Comparison of ENCODE assay signal across 13 mouse cellular contexts in the genomic region with DNA sequence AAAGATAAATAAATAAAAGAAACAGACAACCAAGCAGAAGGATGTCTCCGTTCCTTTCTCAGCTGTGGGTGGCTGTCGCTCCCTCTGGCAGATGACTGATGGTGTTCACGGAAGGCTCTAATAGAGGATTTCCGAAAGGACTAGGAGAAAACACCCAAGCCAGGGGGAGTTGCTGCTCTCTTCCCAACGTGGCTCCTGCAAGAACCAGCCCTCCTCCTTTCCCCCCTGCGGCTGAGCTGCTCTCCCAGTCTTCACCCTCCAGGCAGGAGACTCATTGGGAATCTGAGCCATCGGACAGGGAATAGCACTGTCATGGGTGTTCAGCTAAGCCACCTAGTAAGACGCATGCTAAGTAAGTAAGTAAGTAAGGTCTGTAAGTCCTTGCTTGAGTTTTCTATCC.
"Had no signal": no experiment of that assay in that cellular context is flagged by ENCODE, and none has a peak within 500 bp of the region (broad histone marks: within the 10 kb centered on the region; RNA-seq: fewer than 3 reads in every experiment).

No protein-coding gene starts in this region.

- H3K9me3 ChIP-seq: liver, embryonic 15.5 days; lung, embryonic 15.5 days; megakaryocyte, embryonic 14.5 days; midbrain, embryonic 12.5 days; neural tube, embryonic 12.5 days; stomach, embryonic 15.5 days had no signal

- H3K27me3 ChIP-seq: liver, embryonic 15.5 days; lung, embryonic 15.5 days; megakaryocyte, embryonic 14.5 days; midbrain, embryonic 12.5 days; neural tube, embryonic 12.5 days; stomach, embryonic 15.5 days had no signal

- H3K4me3 ChIP-seq: liver, embryonic 15.5 days; lung, embryonic 15.5 days; midbrain, embryonic 12.5 days; neural tube, embryonic 12.5 days; stomach, embryonic 15.5 days had no signal

- ATAC-seq: liver, postnatal 0 days had no signal

- H3K4me2 ChIP-seq: lung, embryonic 15.5 days; midbrain, embryonic 12.5 days; neural tube, embryonic 12.5 days; stomach, embryonic 15.5 days had no signal

- H3K9ac ChIP-seq: liver, embryonic 15.5 days; liver, postnatal 0 days; lung, embryonic 15.5 days; midbrain, embryonic 12.5 days; neural tube, embryonic 12.5 days; stomach, embryonic 15.5 days had no signal

- DNase-seq: liver, postnatal 0 days; midbrain, embryonic 14.5 days; right cerebral cortex, postnatal 14 days; thymus, adult 2 months; thymus, postnatal 25 days had no signal

- H3K36me3 ChIP-seq: liver, embryonic 15.5 days; lung, embryonic 15.5 days; midbrain, embryonic 12.5 days; neural tube, embryonic 12.5 days; stomach, embryonic 15.5 days had no signal

- H3K27ac ChIP-seq: liver, embryonic 15.5 days; lung, embryonic 15.5 days; macrophage; midbrain, embryonic 12.5 days; neural tube, embryonic 12.5 days; stomach, embryonic 15.5 days; stomach, postnatal 0 days had no signal
